Mouse (Mus musculus): Measurements from ENCODE around the gene Kif18b.

Gene Kif18b

DNA sequence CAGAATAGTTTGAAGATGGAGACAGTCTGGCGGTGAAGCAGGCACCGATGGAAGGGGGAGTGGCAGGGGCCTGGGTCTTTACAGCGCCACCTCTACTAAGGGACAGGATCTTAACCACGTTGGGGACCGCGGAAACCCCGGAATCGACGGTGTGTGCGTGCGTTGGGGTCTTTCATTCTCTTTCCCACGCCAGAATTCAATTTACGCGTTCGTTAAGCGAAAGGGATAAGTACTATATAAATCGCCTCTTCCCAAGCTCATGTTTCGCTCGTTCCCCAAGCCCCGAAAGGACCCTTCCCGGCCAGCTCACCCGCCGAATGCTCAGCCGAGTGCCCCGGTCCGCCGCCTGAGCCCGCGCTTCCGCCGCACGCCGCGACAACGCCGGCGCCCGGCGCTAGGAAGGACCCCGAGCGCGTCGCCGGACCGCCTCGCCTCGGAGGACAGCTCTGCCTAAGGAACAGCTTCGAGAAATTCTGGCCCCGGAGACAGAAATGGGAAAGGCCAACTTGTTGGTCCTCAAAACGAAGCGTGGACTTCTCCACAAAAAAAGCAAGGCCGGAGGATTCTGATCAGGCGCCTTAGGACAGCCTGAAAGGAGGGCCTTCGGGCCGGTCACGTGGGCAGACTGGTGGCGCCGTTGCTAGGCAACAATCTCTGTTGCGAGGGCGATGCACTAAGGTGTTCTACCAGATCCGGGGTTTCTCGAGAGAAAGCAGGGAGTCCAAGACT is 44.2 kb downstream of the Kif18b start, which contains the start of the genes Eftud2 and Ccdc103:
Eftud2 (minus strand) TSS at position 401 of the 729 bp plus-strand sequence.
Ccdc103 (plus strand) TSS at position 620 of the 729 bp plus-strand sequence.
- DNase-seq (ENCODE audit: low spot score), result peak; percentile 94

GRCm38 (mm10) chr11:102879558-102879957 is 45.4 kb downstream of the Kif18b start:
- no peak for DNase-seq (ENCODE audit: low spot score)

GRCm38 (mm10) chr11:102874801-102875334 is 50.1 kb downstream of the Kif18b start:
- no peak for DNase-seq (ENCODE audit: low spot score)

DNA sequence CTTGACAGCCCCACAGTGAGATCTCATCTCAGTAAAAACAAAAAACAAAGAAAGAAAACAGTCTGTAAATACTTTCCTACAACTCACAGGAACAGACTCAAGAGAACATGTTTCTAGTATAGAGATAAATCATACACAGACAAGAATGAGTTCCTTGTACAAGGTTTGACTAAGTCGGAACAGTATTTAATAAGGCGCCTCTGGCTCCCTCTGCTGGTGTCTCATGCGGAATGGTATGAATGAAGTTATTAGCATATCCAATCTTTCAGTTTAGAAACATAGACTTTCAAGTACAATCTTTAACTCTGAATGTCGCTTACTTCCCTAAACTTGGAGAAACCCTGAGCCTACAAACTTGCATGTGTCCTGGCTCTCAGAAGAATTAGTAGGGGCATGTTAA is 60.7 kb downstream of the Kif18b start:
- peak; percentile 70 for DNase-seq (ENCODE audit: low spot score)

GRCm38 (mm10) chr11:102859933-102860332 is 65.0 kb downstream of the Kif18b start:
- DNase-seq (ENCODE audit: low spot score), result no peak

DNA sequence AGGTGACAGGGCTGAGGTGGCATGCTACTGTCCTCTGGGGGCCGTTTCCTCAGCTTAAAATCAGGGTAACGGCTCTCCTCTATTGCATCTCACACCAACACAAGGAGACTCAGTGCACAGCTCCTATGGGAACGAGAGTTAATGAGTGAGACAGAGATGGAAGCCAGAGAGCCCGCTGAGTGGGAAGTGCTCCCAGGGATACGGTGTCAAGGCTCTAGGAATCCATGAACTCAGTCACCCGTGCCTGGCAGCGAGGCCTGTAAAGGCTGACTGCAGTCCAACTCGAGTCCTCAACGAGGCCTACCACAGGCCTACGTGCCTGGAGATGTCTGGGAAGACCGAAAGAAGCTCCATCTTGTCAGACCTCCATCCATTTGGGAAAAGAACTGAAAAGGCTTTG is 66.0 kb downstream of the Kif18b start:
- no peak for DNase-seq (ENCODE audit: low spot score)

DNA sequence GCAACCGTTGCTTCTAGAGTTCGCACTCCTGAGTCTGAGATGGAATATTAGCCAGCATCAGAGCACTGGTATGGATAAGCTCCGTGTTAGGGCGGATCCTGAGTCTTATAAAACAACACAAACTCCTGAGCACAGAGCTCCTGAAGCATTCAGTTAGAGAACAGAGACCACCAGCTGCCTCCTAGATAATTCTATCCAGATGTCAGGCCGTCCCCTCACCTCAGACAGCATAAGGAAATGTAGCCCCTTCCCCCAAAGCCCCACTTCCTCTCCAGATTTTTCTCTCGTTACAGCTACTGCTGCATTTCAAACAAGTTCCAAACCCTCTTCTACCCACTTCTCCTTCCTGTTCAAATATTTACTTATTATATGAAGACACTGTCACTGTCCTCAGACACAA is 69.0 kb downstream of the Kif18b start:
- peak; percentile 62 for DNase-seq (ENCODE audit: low spot score)
